Mouse (Mus musculus): ENCODE measurements at regions not wholly inside any gene's neighbourhood (a gene's known extent, or its start where the extent isn't known, plus 50 kb on each side); places are given as distances from the start of the nearest gene placed in this dataset.

DNA sequence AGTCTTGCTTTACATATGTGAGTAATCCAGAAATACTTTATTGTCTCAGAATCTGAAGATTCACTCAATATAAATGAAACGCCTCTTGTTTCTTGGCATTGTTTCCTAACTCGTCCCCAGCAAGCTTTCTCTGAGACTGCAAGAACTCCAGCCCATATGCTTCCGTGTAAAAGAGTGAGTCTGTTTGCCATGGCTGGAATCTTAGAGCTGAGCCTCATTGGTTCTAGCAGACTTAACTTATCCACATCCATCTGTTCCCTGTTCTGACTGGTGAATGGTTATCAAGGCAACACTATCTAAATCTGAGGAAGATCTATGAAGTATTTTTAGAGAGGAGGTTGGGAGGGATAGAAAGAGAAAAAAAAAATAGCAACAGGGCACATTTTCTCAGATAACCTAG lies 59.9 kb upstream of the Arhgef26 start:
- Histone ChIP-seq H3K27me3 (no peaks in the 10 kb centered on the region), H3K4me1 (replicated peaks) (no peaks in the 10 kb centered on the region), H3K27ac (no peak overlapping the region), H3K9ac (no peak overlapping the region), H3K4me3 (no peak overlapping the region), H3K4me2 (no peak overlapping the region), H3K9me3 (replicated peaks) (no peaks in the 10 kb centered on the region), H3K36me3 (no peaks in the 10 kb centered on the region)
- 59% methylated on average over 3 of the region's 3 CpGs for WGBS
- no peak for ATAC-seq (replicated peaks; ENCODE audit: insufficient number of reproducible peaks, insufficient read depth, low FRiP score, low read depth)

DNA sequence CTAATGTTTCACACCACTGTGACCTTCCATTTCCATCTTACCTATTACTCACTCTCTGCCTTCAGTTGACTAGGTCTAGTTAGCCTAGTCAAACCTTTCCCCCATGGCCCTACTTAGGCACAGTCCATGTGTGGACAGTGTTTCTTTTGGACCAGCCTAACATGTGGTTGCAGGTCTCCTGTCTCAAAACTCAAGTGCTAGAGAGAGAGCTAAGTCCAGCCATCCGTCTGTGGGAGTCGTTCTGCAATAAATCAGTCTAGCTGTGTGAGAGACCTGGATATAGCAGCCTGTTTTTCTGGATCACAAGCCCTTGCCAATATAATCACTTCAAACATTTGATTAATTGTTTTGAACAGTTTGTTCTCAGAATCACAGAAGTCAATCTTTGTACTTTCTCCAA lies 57.2 kb upstream of the Arhgef26 start:
- Histone ChIP-seq H3K9me3 (replicated peaks) (no peaks in the 10 kb centered on the region), H3K36me3 (no peaks in the 10 kb centered on the region), H3K4me1 (replicated peaks) (no peaks in the 10 kb centered on the region), H3K4me2 (no peak overlapping the region), H3K27me3 (no peaks in the 10 kb centered on the region), H3K9ac (no peak overlapping the region), H3K4me3 (no peak overlapping the region), H3K27ac (no peak overlapping the region)
- WGBS = 71% methylated on average over 2 of the region's 2 CpGs
- ATAC-seq (replicated peaks; ENCODE audit: insufficient number of reproducible peaks, insufficient read depth, low FRiP score, low read depth) = no peak

All from heart, embryonic 15.5 days (tissue).